Mouse (Mus musculus): ENCODE results near the gene Styxl1.

DNA sequence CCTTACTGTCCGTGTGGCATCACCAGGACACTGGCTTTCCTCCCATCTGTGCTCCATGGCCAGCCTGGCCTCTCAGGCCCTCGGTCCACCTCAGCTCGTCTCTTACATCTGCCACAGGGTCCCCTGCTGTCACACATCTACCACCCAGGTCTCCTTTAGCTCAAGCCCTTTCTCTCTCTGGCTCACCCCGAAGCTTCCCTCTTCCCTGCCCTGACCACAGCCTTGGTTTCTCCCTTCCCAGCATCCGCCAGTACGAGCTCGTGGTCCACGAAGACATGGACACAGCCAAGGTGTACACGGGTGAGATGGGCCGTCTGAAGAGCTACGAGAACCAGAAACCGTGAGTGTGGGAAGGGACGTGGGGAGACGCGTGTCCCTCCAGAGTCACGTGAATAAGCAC lies 46.9 kb downstream of the Styxl1 start:
- no peak for TF ChIP-seq CTCF (IDR thresholded peaks at IDR 0.05; ENCODE audit: low read depth)
- no peak for TF ChIP-seq EP300 (IDR thresholded peaks at IDR 0.05; ENCODE audit: low read depth)

Measured in heart, postnatal 0 days (tissue).